Mouse (Mus musculus): ENCODE data around the gene Gm20388. TPM values are rescaled to one million over a fixed set of nuclear protein-coding genes. Genes with fewer than 3 reads are reported as not detected.

Gene Gm20388
- total RNA-seq, 1 experiment: 27.0 TPM

- TF ChIP-seq ZNF384 (IDR thresholded peaks at IDR 0.05; ENCODE audit: low read depth, low read length) (no peak), MAFK (IDR thresholded peaks at IDR 0.05; ENCODE audit: insufficient read depth, low read depth, low read length) (no peak), CHD2 (IDR thresholded peaks at IDR 0.05; ENCODE audit: low read depth, low read length) (no peak), ZC3H11A (IDR thresholded peaks at IDR 0.05; ENCODE audit: borderline replicate concordance, low read depth, low read length) (no peak)
These were observed 3332.4 kb downstream of the Gm20388 start for GRCm38 (mm10) chr8:123243053-123243452.

GRCm38 (mm10) chr8:123244382-123244781 is 3333.7 kb downstream of the Gm20388 start:
- TF ChIP-seq ZC3H11A (IDR thresholded peaks at IDR 0.05; ENCODE audit: borderline replicate concordance, low read depth, low read length) (no peak), ZNF384 (IDR thresholded peaks at IDR 0.05; ENCODE audit: low read depth, low read length) (no peak), HCFC1 (IDR thresholded peaks at IDR 0.05; ENCODE audit: borderline replicate concordance, insufficient read depth, low read length) (no peak), MAFK (IDR thresholded peaks at IDR 0.05; ENCODE audit: insufficient read depth, low read depth, low read length) (no peak), CHD2 (IDR thresholded peaks at IDR 0.05; ENCODE audit: low read depth, low read length) (no peak)
- Histone ChIP-seq H3K4me3 (ENCODE audit: insufficient read depth in 1 of 2, low read depth in 1 of 2, low read length in 2 of 2, poor library complexity in 1 of 2, severe bottlenecking in 1 of 2) (no peak overlapping the region), H3K27ac (ENCODE audit: insufficient read depth, low read depth, low read length, poor library complexity, severe bottlenecking) (no peak overlapping the region), H3K4me1 (ENCODE audit: control insufficient read depth in 2 of 2, insufficient read depth in 2 of 2, low read length in 2 of 2, poor library complexity in 1 of 2) (peaks cover 0 to 2% of the 10 kb centered on the region in 2 experiments; a peak in 1 of 4 replicates), H3K9ac (ENCODE audit: insufficient read depth, low read depth, low read length, poor library complexity, severe bottlenecking) (no peak overlapping the region), H3K9me3 (ENCODE audit: control insufficient read depth, insufficient read depth, low read depth, low read length) (no peaks in the 10 kb centered on the region), H3K36me3 (ENCODE audit: control insufficient read depth, insufficient read depth, low read length, poor library complexity, severe bottlenecking) (peaks cover 2% of the 10 kb centered on the region; the same call in 1 of the 2 replicates)
- in situ Hi-C loops (cut with MboI; ENCODE audit: low sequenced_read_pairs in 2 of 2, unreplicated experiment in 2 of 2): no loop called here
- no peak for DNase-seq (ENCODE audit: low read depth, low spot score)

More at GRCm38 (mm10) chr8:123243053-123243452, 3332.4 kb downstream of the Gm20388 start:
- H3K4me1 ChIP-seq (ENCODE audit: control insufficient read depth in 2 of 2, insufficient read depth in 2 of 2, low read length in 2 of 2, poor library complexity in 1 of 2): peaks cover 0 to 2% of the 10 kb centered on the region in 2 experiments; a peak in 1 of 4 replicates
- in situ Hi-C loops (cut with MboI; ENCODE audit: low sequenced_read_pairs in 2 of 2, unreplicated experiment in 2 of 2): no loop called here
- no peaks in the 10 kb centered on the region for H3K9me3 ChIP-seq (ENCODE audit: control insufficient read depth, insufficient read depth, low read depth, low read length)
- peaks cover 2% of the 10 kb centered on the region; the same call in 1 of the 2 replicates for H3K36me3 ChIP-seq (ENCODE audit: control insufficient read depth, insufficient read depth, low read length, poor library complexity, severe bottlenecking)
- no peak overlapping the region for H3K4me3 ChIP-seq (ENCODE audit: insufficient read depth in 1 of 2, low read depth in 1 of 2, low read length in 2 of 2, poor library complexity in 1 of 2, severe bottlenecking in 1 of 2)
- no peak overlapping the region for H3K27ac ChIP-seq (ENCODE audit: insufficient read depth, low read depth, low read length, poor library complexity, severe bottlenecking)
- DNase-seq (ENCODE audit: low read depth, low spot score): no peak
- H3K9ac ChIP-seq (ENCODE audit: insufficient read depth, low read depth, low read length, poor library complexity, severe bottlenecking): no peak overlapping the region

- Histone ChIP-seq H3K4me3 (ENCODE audit: insufficient read depth in 1 of 2, low read depth in 1 of 2, low read length in 2 of 2, poor library complexity in 1 of 2, severe bottlenecking in 1 of 2) (no peak overlapping the region), H3K36me3 (ENCODE audit: control insufficient read depth, insufficient read depth, low read length, poor library complexity, severe bottlenecking) (peaks cover 2% of the 10 kb centered on the region; the same call in 1 of the 2 replicates), H3K27ac (ENCODE audit: insufficient read depth, low read depth, low read length, poor library complexity, severe bottlenecking) (no peak overlapping the region), H3K9ac (ENCODE audit: insufficient read depth, low read depth, low read length, poor library complexity, severe bottlenecking) (no peak overlapping the region), H3K9me3 (ENCODE audit: control insufficient read depth, insufficient read depth, low read depth, low read length) (no peaks in the 10 kb centered on the region), H3K4me1 (ENCODE audit: control insufficient read depth in 2 of 2, insufficient read depth in 2 of 2, low read length in 2 of 2, poor library complexity in 1 of 2) (peaks cover 0 to 2% of the 10 kb centered on the region in 2 experiments; a peak in 1 of 4 replicates)
- TF ChIP-seq ZC3H11A (IDR thresholded peaks at IDR 0.05; ENCODE audit: borderline replicate concordance, low read depth, low read length) (no peak), ZNF384 (IDR thresholded peaks at IDR 0.05; ENCODE audit: low read depth, low read length) (no peak)
- in situ Hi-C loops (cut with MboI; ENCODE audit: low sequenced_read_pairs in 2 of 2, unreplicated experiment in 2 of 2): no loop called here
- no peak for DNase-seq (ENCODE audit: low read depth, low spot score)
These were observed 3334.9 kb downstream of the Gm20388 start for GRCm38 (mm10) chr8:123245543-123245942.

- no peaks in the 10 kb centered on the region for H3K36me3 ChIP-seq (ENCODE audit: control insufficient read depth, insufficient read depth, low read length, poor library complexity, severe bottlenecking)
- DNase-seq (ENCODE audit: low read depth, low spot score): no peak
- no peaks in the 10 kb centered on the region for H3K9me3 ChIP-seq (ENCODE audit: control insufficient read depth, insufficient read depth, low read depth, low read length)
- in situ Hi-C loops (cut with MboI; ENCODE audit: low sequenced_read_pairs in 2 of 2, unreplicated experiment in 2 of 2): no loop called here
- no peak overlapping the region for H3K27ac ChIP-seq (ENCODE audit: insufficient read depth, low read depth, low read length, poor library complexity, severe bottlenecking)
- no peak overlapping the region for H3K9ac ChIP-seq (ENCODE audit: insufficient read depth, low read depth, low read length, poor library complexity, severe bottlenecking)
- peaks cover 0 to 2% of the 10 kb centered on the region in 2 experiments; a peak in 1 of 4 replicates for H3K4me1 ChIP-seq (ENCODE audit: control insufficient read depth in 2 of 2, insufficient read depth in 2 of 2, low read length in 2 of 2, poor library complexity in 1 of 2)
- no peak for TF ChIP-seq MAFK (IDR thresholded peaks at IDR 0.05; ENCODE audit: insufficient read depth, low read depth, low read length)
- TF ChIP-seq CHD2 (IDR thresholded peaks at IDR 0.05; ENCODE audit: low read depth, low read length): no peak
- TF ChIP-seq ZNF384 (IDR thresholded peaks at IDR 0.05; ENCODE audit: low read depth, low read length): no peak
- TF ChIP-seq HCFC1 (IDR thresholded peaks at IDR 0.05; ENCODE audit: borderline replicate concordance, insufficient read depth, low read length): no peak
- no peak for TF ChIP-seq ZC3H11A (IDR thresholded peaks at IDR 0.05; ENCODE audit: borderline replicate concordance, low read depth, low read length)
- H3K4me3 ChIP-seq (ENCODE audit: insufficient read depth in 1 of 2, low read depth in 1 of 2, low read length in 2 of 2, poor library complexity in 1 of 2, severe bottlenecking in 1 of 2): no peak overlapping the region
These were observed 3337.1 kb downstream of the Gm20388 start for GRCm38 (mm10) chr8:123247748-123248147.

- Histone ChIP-seq H3K9me3 (ENCODE audit: control insufficient read depth, insufficient read depth, low read depth, low read length) (no peaks in the 10 kb centered on the region), H3K27ac (ENCODE audit: insufficient read depth, low read depth, low read length, poor library complexity, severe bottlenecking) (no peak overlapping the region), H3K9ac (ENCODE audit: insufficient read depth, low read depth, low read length, poor library complexity, severe bottlenecking) (no peak overlapping the region), H3K36me3 (ENCODE audit: control insufficient read depth, insufficient read depth, low read length, poor library complexity, severe bottlenecking) (no peaks in the 10 kb centered on the region), H3K4me1 (ENCODE audit: control insufficient read depth in 2 of 2, insufficient read depth in 2 of 2, low read length in 2 of 2, poor library complexity in 1 of 2) (peaks cover 0 to 2% of the 10 kb centered on the region in 2 experiments; a peak in 1 of 4 replicates), H3K4me3 (ENCODE audit: insufficient read depth in 1 of 2, low read depth in 1 of 2, low read length in 2 of 2, poor library complexity in 1 of 2, severe bottlenecking in 1 of 2) (no peak overlapping the region)
- TF ChIP-seq ZC3H11A (IDR thresholded peaks at IDR 0.05; ENCODE audit: borderline replicate concordance, low read depth, low read length): no peak
- in situ Hi-C loops (cut with MboI; ENCODE audit: low sequenced_read_pairs in 2 of 2, unreplicated experiment in 2 of 2): no loop called here
- DNase-seq (ENCODE audit: low read depth, low spot score): no peak
These were observed 3338.0 kb downstream of the Gm20388 start for GRCm38 (mm10) chr8:123248596-123248995.
